Mouse (Mus musculus) subcutaneous adipose tissue, adult 2 months (tissue): ENCODE data around the gene Arhgap31. TPM values are rescaled to one million over a fixed set of nuclear protein-coding genes. Genes with fewer than 3 reads are reported as not detected.

Source experiments
- polyA plus RNA-seq: library from polyadenylated mRNA; depleted of rRNA; stranded (reverse); fragments of >200 nt; gene quantifications from 2 replicates; pipeline ENCODE4 v1.2.3, GENCODE M21; 2012; ENCODE audit warnings: low replicate concordance; rRNA removed

The Arhgap31 gene
- polyA plus RNA-seq: 17.7 and 21.9 TPM in 2 replicates

DNA sequence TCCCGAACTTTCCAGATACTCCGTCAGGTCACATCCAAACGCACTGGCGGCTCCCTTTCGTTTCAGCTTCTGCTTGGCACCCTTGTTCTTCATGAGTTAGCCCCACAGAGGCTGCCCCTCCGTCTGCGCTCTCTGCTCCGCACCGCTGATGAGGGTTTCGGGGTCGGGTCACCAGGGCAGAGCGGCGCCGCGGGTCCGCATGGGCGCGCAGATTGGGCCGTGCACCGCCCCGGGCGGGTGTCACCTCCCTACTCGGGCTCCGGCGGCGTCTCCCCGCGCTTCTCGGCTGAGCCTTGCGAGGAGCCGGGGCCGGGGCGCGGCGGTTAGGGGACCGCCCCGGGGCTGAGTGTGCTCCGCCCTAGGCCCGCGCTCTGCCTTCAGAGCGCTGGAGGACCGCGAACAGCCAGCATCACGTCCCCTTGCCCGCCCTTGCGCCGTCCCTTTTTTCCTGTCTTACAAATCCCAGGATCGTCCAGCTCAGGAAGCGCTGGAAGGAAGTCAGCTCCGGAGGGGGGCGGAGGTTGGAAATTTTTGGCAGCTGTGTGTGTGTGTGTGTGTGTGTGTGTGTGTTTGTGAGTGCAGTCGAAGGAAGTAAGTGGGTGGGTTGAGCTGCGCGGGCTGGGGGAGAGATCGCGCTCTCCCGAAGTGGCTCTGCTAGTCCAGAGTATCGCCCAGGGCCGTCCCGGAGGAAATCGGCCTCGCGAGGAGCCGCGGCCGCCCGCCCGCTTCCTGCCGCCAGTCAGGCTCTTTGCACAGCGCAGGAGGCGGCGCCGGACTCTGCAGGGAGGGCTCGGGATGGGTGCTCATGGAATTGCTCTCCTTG, at the start of gene Arhgap31:
Gene Arhgap31 (minus strand): TSS at position 694 of the 823 bp plus-strand sequence.

DNA sequence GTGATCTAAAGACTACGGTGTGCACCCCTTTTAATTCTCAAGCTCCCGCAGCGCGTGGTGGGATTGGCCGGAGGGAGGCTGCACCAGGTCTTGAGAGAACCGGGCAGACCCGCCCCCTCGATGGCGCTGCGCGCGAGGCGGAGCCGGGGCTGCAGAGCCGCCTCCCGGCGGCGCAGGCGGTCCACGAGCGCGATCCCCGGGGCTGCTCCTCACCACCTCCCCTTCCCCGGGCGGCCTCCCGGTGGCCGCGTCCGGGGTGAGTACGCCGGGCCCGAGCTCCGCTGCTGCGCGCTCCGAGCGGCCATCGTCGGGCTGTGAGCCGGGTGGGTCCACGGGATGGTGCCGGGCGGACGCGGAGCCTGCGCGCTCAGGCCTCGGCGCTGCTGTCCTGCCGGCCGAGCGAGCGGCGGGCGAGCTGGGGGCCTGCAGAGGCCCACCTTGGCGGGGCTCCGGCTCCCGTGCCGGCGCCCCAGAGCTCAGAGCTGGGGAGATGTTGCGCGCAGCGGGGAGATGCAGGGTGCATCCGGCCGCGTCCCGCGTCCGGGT, 29.1 kb upstream of the Arhgap31 start, which contains the start of gene B4galt4:
Gene B4galt4 (plus strand): TSS at position 152 of the 546 bp plus-strand sequence.

DNA sequence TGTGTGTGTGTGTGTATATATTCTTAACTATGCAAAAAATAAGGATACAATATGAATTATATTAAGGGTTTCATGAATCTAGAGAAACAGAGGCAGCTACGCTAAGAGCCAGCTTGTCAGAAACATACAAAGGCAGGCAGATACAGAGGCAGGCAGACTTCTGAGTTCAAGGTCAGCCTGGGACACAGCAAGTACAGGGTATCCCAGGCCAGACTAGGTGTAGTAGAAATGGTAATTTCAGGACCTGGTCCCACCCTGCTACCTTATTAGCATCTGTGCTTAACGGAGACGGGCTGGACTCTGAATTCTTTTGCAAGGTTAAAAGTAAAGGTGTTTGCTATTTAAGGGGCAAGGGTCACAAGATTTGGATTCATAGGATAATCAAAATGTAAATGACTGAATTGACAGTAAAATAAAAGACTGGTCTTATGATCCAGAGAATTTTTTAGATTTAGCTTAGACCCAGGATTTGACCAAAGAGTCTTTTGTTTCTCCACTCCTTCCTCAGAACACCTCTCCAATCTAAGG, 154.8 kb downstream of the Arhgap31 start, which contains the start of gene Tmem39a:
Gene Tmem39a (plus strand): TSS at position 478 of the 528 bp plus-strand sequence.

DNA sequence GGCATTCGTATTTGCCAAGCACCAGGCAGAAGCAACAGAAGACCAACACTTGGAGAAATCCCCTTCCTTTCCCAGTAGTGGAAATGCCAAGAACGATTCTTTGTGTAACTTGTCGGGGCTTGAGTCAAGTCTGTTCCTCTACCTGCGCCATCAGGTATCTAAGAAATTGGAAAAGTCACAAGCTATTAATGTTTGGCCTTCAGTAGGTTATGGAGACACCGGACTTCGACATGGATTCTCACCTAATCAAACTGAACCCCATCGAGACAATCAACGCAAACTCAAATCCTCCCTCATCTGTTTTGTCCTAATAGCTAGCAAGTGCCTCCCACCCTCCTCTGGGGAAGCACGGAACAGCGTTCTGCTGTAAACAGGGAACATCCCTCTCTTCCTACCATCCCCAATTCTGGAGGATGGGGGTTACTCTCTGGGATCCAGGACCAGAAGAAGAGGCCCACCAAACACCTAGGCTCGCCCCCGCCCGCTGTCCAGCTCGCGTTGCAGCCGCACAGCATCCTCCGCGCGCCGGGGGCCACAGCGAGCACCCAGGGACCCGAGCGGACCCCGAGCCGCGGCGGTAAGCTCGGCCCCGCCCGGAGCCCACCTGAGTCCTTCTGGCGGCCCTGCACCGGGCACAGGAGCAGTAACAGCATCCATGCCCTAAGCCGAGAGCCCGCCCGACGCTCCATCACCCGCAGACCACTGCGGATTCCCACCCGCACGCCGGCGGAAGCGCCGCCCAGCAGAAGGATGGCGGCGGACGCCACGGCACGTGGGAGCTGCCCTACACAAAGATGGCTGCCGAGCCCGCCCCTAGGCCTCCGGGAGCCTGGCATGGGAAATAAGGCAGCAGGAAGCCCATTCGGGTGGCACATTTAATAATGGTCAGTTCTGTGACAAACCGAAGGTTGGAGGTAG, 163.3 kb downstream of the Arhgap31 start, which contains the start of gene Poglut1:
Gene Poglut1 (minus strand): TSS at position 780 of the 918 bp plus-strand sequence.

Other genes with a start within 250 kb of the Arhgap31 start
- gene Timmdc1, start 190.6 kb downstream of the Arhgap31 start, polyA plus RNA-seq: 16.2 and 17.5 TPM in 2 replicates
- 25.3 and 42.3 TPM in 2 replicates for gene Poglut1, start 163.0 kb downstream of the Arhgap31 start, polyA plus RNA-seq
- 70.9 and 154 TPM in 2 replicates for gene Tmem39a, start 154.6 kb downstream of the Arhgap31 start, polyA plus RNA-seq
- gene B4galt4, start 29.0 kb upstream of the Arhgap31 start, polyA plus RNA-seq: 10.0 and 14.5 TPM in 2 replicates
- 7.9 and 26.5 TPM in 2 replicates for gene Upk1b, start 87.1 kb upstream of the Arhgap31 start, polyA plus RNA-seq
- gene 4930435E12Rik, start 115.5 kb upstream of the Arhgap31 start, polyA plus RNA-seq: not detected in 2 replicates
- gene Igsf11, start 179.4 kb upstream of the Arhgap31 start, polyA plus RNA-seq: 0.16 and 1.0 TPM in 2 replicates